Comparison of ENCODE assay signal across 8 mouse cellular contexts in the genomic region with DNA sequence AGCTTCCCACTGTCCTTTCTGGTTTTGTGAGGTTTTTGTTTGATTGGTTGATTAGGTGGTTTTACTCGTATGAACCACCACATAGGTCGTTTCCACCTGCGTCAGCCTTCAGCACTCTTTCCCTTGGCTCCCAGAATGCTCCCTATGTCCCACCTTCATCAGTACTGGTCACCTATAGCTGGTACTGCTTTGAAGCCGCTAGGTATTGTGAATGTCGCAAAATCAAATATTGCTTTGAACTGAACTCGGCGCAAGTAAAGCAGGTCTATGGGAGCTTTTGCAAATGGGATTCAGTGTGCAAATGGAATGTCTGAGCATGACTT. TPM values are rescaled to one million over a fixed set of nuclear protein-coding genes. Genes with fewer than 3 reads are reported as not detected.
A peak's percentile ranks its signal among the peaks of the same experiment; 100 is the strongest.
DNase-seq lines count a peak whose midpoint lies in the region; ATAC-seq and TF ChIP-seq lines count a peak whose summit lies in the region.

No protein-coding gene starts in this region.

- peak overlapping the region; percentile 79 for H3K9ac ChIP-seq in kidney, embryonic 16.5 days (replicated peaks; ENCODE audit: low read length)
- peak overlapping the region; percentile 87 for H3K9ac ChIP-seq in hindbrain, embryonic 16.5 days (ENCODE audit: low read depth, low read length)
- H3K9ac ChIP-seq in midbrain, postnatal 0 days (replicated peaks; ENCODE audit: low read length, poor library complexity, severe bottlenecking), result peak overlapping the region; percentile 79

- no peak for ATAC-seq in kidney, embryonic 16.5 days (ENCODE audit: low FRiP score, low TSS enrichment)
- ATAC-seq in hindbrain, embryonic 16.5 days, result peak; percentile 67
- peak; percentile 61; the same call in 1 of the 2 replicates for ATAC-seq in midbrain, postnatal 0 days (ENCODE audit: low FRiP score)

- TF ChIP-seq POLR2A in cortical plate, adult 2 months (IDR thresholded peaks at IDR 0.05; ENCODE audit: extremely low read depth, insufficient read depth, low read length), result no peak

- H3K4me2 ChIP-seq in kidney, embryonic 16.5 days (replicated peaks; ENCODE audit: low read depth, low read length), result peak overlapping the region; percentile 86
- peak overlapping the region; percentile 96 for H3K4me2 ChIP-seq in hindbrain, embryonic 16.5 days (ENCODE audit: low read length)
- peak overlapping the region; percentile 88 for H3K4me2 ChIP-seq in midbrain, postnatal 0 days (ENCODE audit: low read depth, low read length, poor library complexity, severe bottlenecking)

- no peak for TF ChIP-seq CTCF in cortical plate, adult 2 months (IDR thresholded peaks at IDR 0.05; ENCODE audit: extremely low read depth, insufficient read depth, low read length)
- TF ChIP-seq CTCF in midbrain, postnatal 0 days (IDR thresholded peaks at IDR 0.05), result no peak

- no peaks in the 10 kb centered on the region for H3K36me3 ChIP-seq in kidney, embryonic 16.5 days (ENCODE audit: insufficient read depth, low read length)
- H3K36me3 ChIP-seq in hindbrain, embryonic 16.5 days (ENCODE audit: control insufficient read depth, insufficient read depth, low read length), result no peaks in the 10 kb centered on the region
- H3K36me3 ChIP-seq in midbrain, postnatal 0 days (ENCODE audit: insufficient read depth, low read length), result no peaks in the 10 kb centered on the region

- H3K4me3 ChIP-seq in kidney, embryonic 16.5 days (ENCODE audit: low read length), result peak overlapping the region; percentile 88
- H3K4me3 ChIP-seq in cortical plate, adult 2 months (ENCODE audit: insufficient read depth, low read length), result peak overlapping the region; percentile 54
- H3K4me3 ChIP-seq in hindbrain, embryonic 16.5 days (ENCODE audit: low read length), result peak overlapping the region; percentile 91
- H3K4me3 ChIP-seq in midbrain, postnatal 0 days (ENCODE audit: low read depth, low read length), result peak overlapping the region; percentile 81

- no peaks in the 10 kb centered on the region for H3K27me3 ChIP-seq in kidney, embryonic 16.5 days (ENCODE audit: insufficient read depth, low read length)
- no peaks in the 10 kb centered on the region for H3K27me3 ChIP-seq in hindbrain, embryonic 16.5 days (replicated peaks; ENCODE audit: control insufficient read depth, insufficient read depth, low read length)
- H3K27me3 ChIP-seq in midbrain, postnatal 0 days (ENCODE audit: insufficient read depth, low read length), result no peaks in the 10 kb centered on the region

- H3K27ac ChIP-seq in kidney, embryonic 16.5 days (ENCODE audit: low read length), result no peak overlapping the region
- peak overlapping the region; percentile 43; the same call in 1 of the 2 replicates for H3K27ac ChIP-seq in cortical plate, adult 2 months (ENCODE audit: insufficient read depth, low read length)
- peak overlapping the region; percentile 86 for H3K27ac ChIP-seq in hindbrain, embryonic 16.5 days (ENCODE audit: low read depth, low read length)
- peak overlapping the region; percentile 94 for H3K27ac ChIP-seq in midbrain, postnatal 0 days (ENCODE audit: low read depth, low read length)

- no peak for DNase-seq in kidney, adult 11 months
- DNase-seq in midbrain, postnatal 0 days (ENCODE audit: low spot score), result peak; percentile 49
- DNase-seq in ovary, postnatal 36 days (ENCODE audit: low spot score), result no peak
- no peak for DNase-seq in adrenal gland, adult 2 months
- no peak for DNase-seq in lung, postnatal 36 days

- H3K4me1 ChIP-seq in kidney, embryonic 16.5 days (ENCODE audit: insufficient read depth, low read length), result peaks cover 15% of the 10 kb centered on the region
- peaks cover 3% of the 10 kb centered on the region; the same call in 1 of the 2 replicates for H3K4me1 ChIP-seq in cortical plate, adult 2 months (ENCODE audit: control insufficient read depth, insufficient read depth, low read length)
- H3K4me1 ChIP-seq in hindbrain, embryonic 16.5 days (ENCODE audit: control insufficient read depth, insufficient read depth, low read depth, low read length), result peaks cover 15% of the 10 kb centered on the region
- no peaks in the 10 kb centered on the region; the same call in 1 of the 2 replicates for H3K4me1 ChIP-seq in midbrain, postnatal 0 days (ENCODE audit: insufficient read depth, low read length)

- H3K9me3 ChIP-seq in kidney, embryonic 16.5 days (ENCODE audit: low read length), result no peaks in the 10 kb centered on the region
- no peaks in the 10 kb centered on the region for H3K9me3 ChIP-seq in hindbrain, embryonic 16.5 days (ENCODE audit: control insufficient read depth, low read length)
- no peaks in the 10 kb centered on the region for H3K9me3 ChIP-seq in midbrain, postnatal 0 days (ENCODE audit: low read length)

- WGBS in kidney, embryonic 16.5 days, result 17% methylated on average over 7 of the region's 7 CpGs
- 18% methylated on average over 7 of the region's 7 CpGs for WGBS in hindbrain, embryonic 16.5 days
- WGBS in midbrain, postnatal 0 days, result 8% methylated on average over 7 of the region's 7 CpGs

RNA-seq across cellular contexts. Expression of gene Trappc10, which starts 0.7 kb away (rescaled TPM):
- polyA plus RNA-seq in kidney, embryonic 16.5 days (2015; fragmentation: Nextera tagmentation; extraction: Ambion mirVana), result 5.3 and 8.3 TPM in 2 replicates
- polyA plus RNA-seq in cortical plate, adult 2 months (2012; rRNA removed), result 61.6 and 62.8 TPM in 2 replicates
- 11.3 and 21.5 TPM in 2 replicates for polyA plus RNA-seq in hindbrain, embryonic 16.5 days (2015; fragmentation: Nextera tagmentation; extraction: Ambion mirVana)
- total RNA-seq in midbrain, postnatal 0 days (2014; rRNA removed), result 102 and 129 TPM in 2 replicates
- 35.1 and 42.2 TPM in 2 replicates for polyA plus RNA-seq in midbrain, postnatal 0 days (2015; fragmentation: Nextera tagmentation; extraction: Ambion mirVana)
- 10 to 100 TPM; 50.7 to 51.2 TPM for total RNA-seq in adrenal gland, adult 2 months (2021)
- 47.3 and 62.8 TPM in 2 replicates for polyA plus RNA-seq in adrenal gland, adult 2 months (2012; rRNA removed)
